ENCODE assay signal across 8 mouse cellular contexts in the genomic region with DNA sequence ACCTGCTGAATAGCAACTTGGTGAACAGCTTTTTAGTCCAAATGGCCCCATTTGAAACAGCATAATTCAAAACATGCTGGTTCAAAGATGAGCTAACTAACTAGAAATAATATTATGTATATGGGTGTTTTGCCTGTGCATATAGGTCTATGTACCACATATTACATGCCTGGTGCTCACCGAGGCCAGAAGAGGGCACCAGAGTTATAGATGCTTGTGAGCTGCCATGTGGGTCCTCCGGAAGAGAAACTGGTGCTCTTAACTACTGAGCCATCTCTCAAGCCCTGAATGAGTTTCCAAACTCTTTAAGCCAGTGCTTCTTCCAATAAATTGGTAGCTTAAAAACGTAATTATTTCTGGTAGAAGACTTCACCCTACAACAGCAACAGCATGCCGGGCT. TPM values are rescaled to one million over a fixed set of nuclear protein-coding genes. Genes with fewer than 3 reads are reported as not detected.
DNase-seq lines count a peak whose midpoint lies in the region; ATAC-seq and TF ChIP-seq lines count a peak whose summit lies in the region.

No protein-coding gene starts in this region.

- H3K4me3 ChIP-seq in heart, embryonic 12.5 days: no peak overlapping the region
- no peak overlapping the region for H3K4me3 ChIP-seq in C2C12 (ENCODE audit: insufficient read depth, poor library complexity, severe bottlenecking)
- H3K4me3 ChIP-seq in forebrain, postnatal 0 days (ENCODE audit: low read depth, low read length): no peak overlapping the region

- H3K9me3 ChIP-seq in heart, embryonic 12.5 days (replicated peaks): no peaks in the 10 kb centered on the region
- H3K9me3 ChIP-seq in forebrain, postnatal 0 days (ENCODE audit: low read length): no peaks in the 10 kb centered on the region

- no peak for ATAC-seq in heart, embryonic 12.5 days (ENCODE audit: insufficient number of reproducible peaks, low FRiP score)
- ATAC-seq in forebrain, postnatal 0 days: peak; percentile 86

- WGBS in heart, embryonic 12.5 days: 59% methylated on average over 4 of the region's 4 CpGs
- 54% methylated on average over 4 of the region's 4 CpGs for WGBS in forebrain, postnatal 0 days

- DNase-seq in heart, adult 8-10 months (ENCODE audit: low spot score): peak; percentile 62
- peak; percentile 17 for DNase-seq in adrenal gland, adult 8-10 months
- DNase-seq in forebrain, postnatal 0 days: peak; percentile 67
- peak; percentile 65 for DNase-seq in kidney, postnatal 14 days
- DNase-seq in naive thymus-derived CD4-positive, alpha-beta T cell, adult 2 months (ENCODE audit: low read depth): peak; percentile 79
- DNase-seq in thymus, postnatal 25 days: peak; percentile 70

- no peaks in the 10 kb centered on the region for H3K79me3 ChIP-seq in C2C12 (ENCODE audit: low read depth)

- TF ChIP-seq CTCF in C2C12 (IDR thresholded peaks at IDR 0.05; ENCODE audit: control insufficient read depth, insufficient read depth, insufficient read length): peak; percentile 18
- TF ChIP-seq CTCF in forebrain, postnatal 0 days (IDR thresholded peaks at IDR 0.05; ENCODE audit: low read depth): peak; percentile 73

- no peak overlapping the region for H3K27ac ChIP-seq in heart, embryonic 12.5 days (ENCODE audit: poor library complexity, severe bottlenecking)
- H3K27ac ChIP-seq in forebrain, postnatal 0 days (ENCODE audit: low read depth, low read length): no peak overlapping the region

- H3K4me1 ChIP-seq in heart, embryonic 12.5 days (replicated peaks): no peaks in the 10 kb centered on the region
- H3K4me1 ChIP-seq in forebrain, postnatal 0 days (ENCODE audit: insufficient read depth): no peaks in the 10 kb centered on the region; the same call in 1 of the 2 replicates

- H3K9ac ChIP-seq in heart, embryonic 12.5 days: no peak overlapping the region
- H3K9ac ChIP-seq in forebrain, postnatal 0 days: no peak overlapping the region

- H3K27me3 ChIP-seq in heart, embryonic 12.5 days (replicated peaks): no peaks in the 10 kb centered on the region
- H3K27me3 ChIP-seq in C2C12 (ENCODE audit: control insufficient read depth, insufficient read depth, insufficient read length): no peaks in the 10 kb centered on the region
- H3K27me3 ChIP-seq in forebrain, postnatal 0 days (ENCODE audit: insufficient read depth, low read length): no peaks in the 10 kb centered on the region

- no peak overlapping the region for H3ac ChIP-seq in C2C12 (ENCODE audit: control insufficient read depth, insufficient read length, low read depth)

- H3K36me3 ChIP-seq in heart, embryonic 12.5 days: peaks cover 10% of the 10 kb centered on the region
- H3K36me3 ChIP-seq in C2C12 (ENCODE audit: control insufficient read depth, insufficient read depth): peaks cover 6% of the 10 kb centered on the region
- H3K36me3 ChIP-seq in forebrain, postnatal 0 days (ENCODE audit: insufficient read depth): peaks cover 4% of the 10 kb centered on the region; the same call in 1 of the 2 replicates

- H3K79me2 ChIP-seq in C2C12 (ENCODE audit: control insufficient read depth, insufficient read depth): no peaks in the 10 kb centered on the region

- no peak overlapping the region for H3K4me2 ChIP-seq in heart, embryonic 12.5 days
- H3K4me2 ChIP-seq in forebrain, postnatal 0 days (ENCODE audit: low read depth): no peak overlapping the region

TF ChIP-seq in C2C12, 6 proteins besides CTCF, POLR2A, EP300 and RAD21:
- TF ChIP-seq USF1 (IDR thresholded peaks at IDR 0.05; ENCODE audit: low read depth) (no peak), MYOG (IDR thresholded peaks at IDR 0.05; ENCODE audit: control insufficient read depth, extremely low read depth, insufficient read length) (no peak), CEBPB (IDR thresholded peaks at IDR 0.05; ENCODE audit: low read depth) (no peak), MAX (IDR thresholded peaks at IDR 0.05) (no peak), FOSL1 (IDR thresholded peaks at IDR 0.05; ENCODE audit: insufficient read depth, low read length, poor library complexity, severe bottlenecking) (no peak), MYOD1 (IDR thresholded peaks at IDR 0.05; ENCODE audit: control insufficient read depth, insufficient read length, low read depth) (no peak)

RNA-seq across cellular contexts. Expression of gene Tmod3, which starts 37.7 kb away (rescaled TPM):
- total RNA-seq in heart, adult 8-10 months (2022): 10 to 100 TPM; 48.4 to 59.3 (median 58.7) TPM
- polyA plus RNA-seq in heart, embryonic 12.5 days (2016; fragmentation: Nextera tagmentation; extraction: Ambion mirVana): 74.6 and 81.0 TPM in 2 replicates
- polyA plus RNA-seq in C2C12 (2012; fragmentation: generic; extraction: Trizol): 14.7 TPM
- 10 to 100 TPM; 49.5 to 64.9 (median 56.5) TPM for total RNA-seq in adrenal gland, adult 8-10 months (2022)
- total RNA-seq in forebrain, postnatal 0 days (2014; rRNA removed): 50.3 and 55.1 TPM in 2 replicates
- polyA plus RNA-seq in forebrain, postnatal 0 days (2015; fragmentation: Nextera tagmentation; extraction: Ambion mirVana): 74.0 and 78.6 TPM in 2 replicates

Comparison
In these comparisons a context has a peak if more than half of its experiments do, and no peak if none do; other contexts are left out.
1. DNase-seq: peak in every context shown above with its lines; median percentile 79 in naive thymus-derived CD4-positive, alpha-beta T cell, adult 2 months; 70 in thymus, postnatal 25 days; 67 in forebrain, postnatal 0 days; 65 in kidney, postnatal 14 days; 62 in heart, adult 8-10 months; 17 in adrenal gland, adult 8-10 months.